ENCODE assay signal across 6 mouse cellular contexts in the genomic region with DNA sequence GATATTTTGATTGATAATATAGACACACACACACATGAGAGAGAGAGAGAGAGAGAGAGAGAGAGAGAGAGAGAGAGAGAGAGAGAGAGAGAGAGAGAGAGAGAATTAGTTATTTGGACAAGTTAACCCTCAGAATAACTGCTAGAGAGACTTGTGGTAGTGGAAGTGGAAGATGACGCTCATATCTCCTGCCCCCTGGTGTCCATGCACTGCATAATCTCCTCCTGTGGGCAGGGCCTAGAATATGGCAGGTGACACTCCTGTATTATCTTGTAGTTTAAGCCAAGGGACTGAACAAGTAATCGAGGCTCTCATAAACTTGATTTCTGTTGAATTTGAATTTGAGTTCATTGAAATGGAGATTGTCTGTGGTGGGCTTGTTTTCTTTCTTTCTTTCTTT.
DNase-seq lines count a peak whose midpoint lies in the region; ATAC-seq and TF ChIP-seq lines count a peak whose summit lies in the region.
"Not testable (repeated sequence)": the region's sequence is repeated elsewhere in the genome, so short reads cannot be mapped to it uniquely, and the experiment has no call there.

No protein-coding gene starts in this region.

- not testable (repeated sequence) for H3K36me3 ChIP-seq in stomach, postnatal 0 days (ENCODE audit: control insufficient read depth, insufficient read depth, low read length)

- not testable (repeated sequence) for DNase-seq in stomach, postnatal 0 days (ENCODE audit: low spot score)

- not testable (repeated sequence) for H3K4me3 ChIP-seq in stomach, postnatal 0 days (ENCODE audit: low read depth, low read length)

- H3K4me2 ChIP-seq in stomach, postnatal 0 days (replicated peaks; ENCODE audit: low read depth), result not testable (repeated sequence)

- H3K9ac ChIP-seq in stomach, postnatal 0 days (ENCODE audit: low read length), result not testable (repeated sequence)

- H3K27ac ChIP-seq in stomach, postnatal 0 days (replicated peaks), result not testable (repeated sequence)

- ATAC-seq in activated CD4-positive, CD25-positive, alpha-beta regulatory T cell, adult 4 months, result peak; percentile 94
- peak; percentile 91 for ATAC-seq in granulocyte monocyte progenitor cell, adult 5-6 weeks (replicated peaks; ENCODE audit: poor library complexity, severe bottlenecking)
- ATAC-seq in inflammation-experienced regulatory T-cells, adult 6 months, result peak; percentile 90
- peak; percentile 87 for ATAC-seq in megakaryocyte, adult 5-6 weeks (ENCODE audit: poor library complexity, severe bottlenecking)
- peak; percentile 98 for ATAC-seq in megakaryocyte-erythroid progenitor cell, adult 5-6 weeks (replicated peaks; ENCODE audit: low FRiP score, low TSS enrichment, poor library complexity, severe bottlenecking)
- ATAC-seq in stomach, postnatal 0 days (ENCODE audit: low FRiP score, low TSS enrichment), result peak; percentile 76; the same call in 1 of the 2 replicates

- WGBS in stomach, postnatal 0 days, result no CpG with 5 or more reads among the region's 2 CpGs

- not testable (repeated sequence) for TF ChIP-seq EP300 in stomach, postnatal 0 days (optimal IDR thresholded peaks at IDR 0.05)

- not testable (repeated sequence) for H3K9me3 ChIP-seq in stomach, postnatal 0 days (ENCODE audit: control insufficient read depth, low read length)

- H3K27me3 ChIP-seq in stomach, postnatal 0 days (ENCODE audit: control insufficient read depth, insufficient read depth, low read length), result not testable (repeated sequence)

- TF ChIP-seq CTCF in stomach, postnatal 0 days (IDR thresholded peaks at IDR 0.05; ENCODE audit: low read depth), result not testable (repeated sequence)

- not testable (repeated sequence) for H3K4me1 ChIP-seq in stomach, postnatal 0 days (replicated peaks; ENCODE audit: control insufficient read depth, insufficient read depth)
